Mouse (Mus musculus) monocyte, adult 59 days (primary cell): ENCODE measurements around the gene Gm26920. TPM values are rescaled to one million over a fixed set of nuclear protein-coding genes. Genes with fewer than 3 reads are reported as not detected.

Experiments used
- total RNA-seq, 2 experiments: library from RNA; stranded (reverse); gene quantifications; one replicate each; pipeline ENCODE4 v1.2.4; 2023

Gene Gm26920
- not detected for total RNA-seq

GRCm38 (mm10) chr7:30090092-30090969, at the start of gene Gm26920, which contains the start of gene Zfp566:
Gene Gm26920, minus strand, starts transcription at chr7:30090410.
Gene Zfp566, minus strand, starts transcription at chr7:30090527.

GRCm38 (mm10) chr7:30121308-30122187, 31.3 kb upstream of the Gm26920 start, which contains the start of gene Zfp382:
Gene Zfp382, plus strand, starts transcription at chr7:30121942.

GRCm38 (mm10) chr7:30094646-30095429, 4.6 kb upstream of the Gm26920 start, which contains the start of gene Zfp260:
Gene Zfp260, plus strand, starts transcription at chr7:30094777.

GRCm38 (mm10) chr7:30072146-30073028, 17.8 kb downstream of the Gm26920 start, which contains the start of gene Zfp82:
Gene Zfp82, minus strand, starts transcription at chr7:30072900.

GRCm38 (mm10) chr7:30050882-30051548, 39.2 kb downstream of the Gm26920 start, which contains the start of gene Zfp14:
Gene Zfp14, minus strand, starts transcription at chr7:30051380.

Other genes starting within 250 kb of the Gm26920 start
- gene Zfp940, start 236.7 kb downstream of the Gm26920 start, total RNA-seq = 1 to 10 TPM; 1.2 to 1.9 TPM
- 1 to 10 TPM; 3.5 to 3.7 TPM for gene Zfp420, start 230.4 kb downstream of the Gm26920 start, total RNA-seq
- 1 to 10 TPM; 2.3 to 3.7 TPM for gene Zfp27, start 183.8 kb downstream of the Gm26920 start, total RNA-seq
- gene Zfp383, start 182.2 kb downstream of the Gm26920 start, total RNA-seq = 1 to 10 TPM; 1.6 to 2.3 TPM
- gene Zfp74, start 136.3 kb downstream of the Gm26920 start, total RNA-seq = 1 to 10 TPM; 4.8 to 7.2 TPM
- 10 to 100 TPM; 14.3 to 16.7 TPM for gene Zfp568, start 106.5 kb downstream of the Gm26920 start, total RNA-seq
- gene Zfp14, start 39.0 kb downstream of the Gm26920 start, total RNA-seq = 1 to 10 TPM in 1 of 2 experiments, under 1 TPM in 1; 0.61 to 2.1 TPM
- gene Zfp82, start 17.5 kb downstream of the Gm26920 start, total RNA-seq = 1 to 10 TPM in 1 of 2 experiments, under 1 TPM in 1; 0.82 to 1.2 TPM
- gene Zfp566, start 117 bp upstream of the Gm26920 start, total RNA-seq = 1 to 10 TPM; 2.5 to 3.2 TPM
- 10 to 100 TPM; 14.7 to 16.2 TPM for gene Zfp260, start 4.4 kb upstream of the Gm26920 start, total RNA-seq
- 1 to 10 TPM; 2.7 to 5.0 TPM for gene Zfp382, start 31.5 kb upstream of the Gm26920 start, total RNA-seq
- gene Zfp146, start 79.3 kb upstream of the Gm26920 start, total RNA-seq = 10 to 100 TPM; 23.9 to 24.1 TPM
- 1 to 10 TPM in 1 of 2 experiments, not detected in 1; 1.5 TPM for gene Cox7a1, start 93.7 kb upstream of the Gm26920 start, total RNA-seq
- gene Capns1, start 108.4 kb upstream of the Gm26920 start, total RNA-seq = 100 to 1,000 TPM; 298 to 315 TPM
- gene Polr2i, start 141.5 kb upstream of the Gm26920 start, total RNA-seq = 10 to 100 TPM; 47.9 to 57.5 TPM
- gene Tbcb, start 141.9 kb upstream of the Gm26920 start, total RNA-seq = 10 to 100 TPM; 39.7 to 59.4 TPM
- gene Ovol3, start 145.3 kb upstream of the Gm26920 start, total RNA-seq = not detected
- gene Thap8, start 189.7 kb upstream of the Gm26920 start, total RNA-seq = 1 to 10 TPM in 1 of 2 experiments, under 1 TPM in 1; 0.73 to 2.0 TPM
- gene Wdr62, start 190.0 kb upstream of the Gm26920 start, total RNA-seq = 10 to 100 TPM; 16.7 to 20.0 TPM
- gene Clip3, start 201.3 kb upstream of the Gm26920 start, total RNA-seq = under 1 TPM in 1 of 2 experiments, not detected in 1; 0.21 TPM
- 10 to 100 TPM; 30.8 to 31.4 TPM for gene Alkbh6, start 218.3 kb upstream of the Gm26920 start, total RNA-seq
- gene Syne4, start 224.4 kb upstream of the Gm26920 start, total RNA-seq = 1 to 10 TPM; 1.9 to 3.4 TPM
- gene E130208F15Rik, start 231.3 kb upstream of the Gm26920 start, total RNA-seq = 1 to 10 TPM; 3.8 to 4.6 TPM
- 10 to 100 TPM; 15.3 to 15.4 TPM for gene Sdhaf1, start 233.5 kb upstream of the Gm26920 start, total RNA-seq